Mouse (Mus musculus) ES-E14 (cell line): ENCODE data around the gene Olfr995.

Experiments
- CHD2 ChIP-seq: IDR thresholded peaks from 2 replicates; pipeline ENCODE4 v1.6.1; 2014; ENCODE audit warnings: mild to moderate bottlenecking, low read depth, low read length, inconsistent platforms
- MAFK ChIP-seq: IDR thresholded peaks from 2 replicates; pipeline ENCODE4 v1.6.1; 2014; ENCODE audit warnings: mild to moderate bottlenecking, low read depth, low read length, inconsistent platforms; ENCODE audit not compliant: insufficient read depth
- ZC3H11A ChIP-seq: IDR thresholded peaks from 2 replicates; pipeline ENCODE4 v1.6.1; 2012; ENCODE audit warnings: low read depth, mild to moderate bottlenecking, inconsistent platforms, low read length, borderline replicate concordance
- ZNF384 ChIP-seq: IDR thresholded peaks from 2 replicates; pipeline ENCODE4 v1.6.1; 2012; ENCODE audit warnings: low read depth, low read length, inconsistent platforms

DNA sequence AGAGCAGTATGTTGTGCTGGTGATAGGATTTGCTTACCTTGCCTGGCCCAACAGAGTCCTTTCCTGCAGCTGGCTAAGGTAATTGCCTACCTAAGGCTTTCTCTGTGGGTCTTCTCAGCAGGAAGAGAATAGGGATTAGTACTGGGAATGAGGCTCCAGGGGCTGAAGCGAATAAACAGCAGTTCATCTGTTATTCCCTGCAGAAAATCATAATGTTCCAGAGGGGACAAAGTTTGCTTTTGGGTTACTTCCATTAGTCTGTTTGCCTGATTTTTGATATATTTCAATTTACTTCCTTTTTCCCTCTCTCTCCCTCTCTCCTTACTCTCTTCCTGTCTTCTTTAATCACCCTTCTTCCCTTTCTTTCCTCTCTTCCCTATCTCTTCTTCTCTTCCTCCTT, at the start of gene Olfr995:
- TF ChIP-seq CHD2 (no peak), ZNF384 (no peak), MAFK (no peak), ZC3H11A (no peak)
